ENCODE assay signal across 8 mouse cellular contexts in genomic region chr5:112607867-112608516, GRCm38 (mm10). TPM values are rescaled to one million over a fixed set of nuclear protein-coding genes. Genes with fewer than 3 reads are reported as not detected.
DNase-seq lines count a peak whose midpoint lies in the region; ATAC-seq and TF ChIP-seq lines count a peak whose summit lies in the region.
"Had no signal": no experiment of that assay in that cellular context is flagged by ENCODE, and none has a peak within 500 bp of the region (broad histone marks: within the 10 kb centered on the region; RNA-seq: fewer than 3 reads in every experiment).

No protein-coding gene starts in this region.

- TF ChIP-seq CTCF in kidney, postnatal 0 days (IDR thresholded peaks at IDR 0.05; ENCODE audit: low read depth), result no peak

- no peak overlapping the region for H3K4me2 ChIP-seq in embryonic facial prominence, embryonic 14.5 days (ENCODE audit: low read depth, low read length)
- H3K4me2 ChIP-seq in kidney, postnatal 0 days (ENCODE audit: low read length), result no peak overlapping the region
- H3K4me2 ChIP-seq in neural tube, embryonic 15.5 days, result no peak overlapping the region
- H3K4me2 ChIP-seq: limb, embryonic 12.5 days had no signal

- no peaks in the 10 kb centered on the region for H3K27me3 ChIP-seq in embryonic facial prominence, embryonic 14.5 days (replicated peaks; ENCODE audit: control insufficient read depth, insufficient read depth, low read length)
- no peaks in the 10 kb centered on the region for H3K27me3 ChIP-seq in kidney, postnatal 0 days (ENCODE audit: insufficient read depth, low read length)
- H3K27me3 ChIP-seq in neural tube, embryonic 15.5 days (replicated peaks), result no peaks in the 10 kb centered on the region

- peak; percentile 20 for DNase-seq in kidney, adult 9 months
- no peak for DNase-seq in kidney, adult 18-20 months
- DNase-seq in embryonic facial prominence, embryonic 14.5 days (ENCODE audit: low spot score), result peak; percentile 90
- DNase-seq in kidney, postnatal 0 days (ENCODE audit: low spot score), result peak; percentile 70
- DNase-seq in frontal cortex, adult 2 months (ENCODE audit: extremely low spot score in 1 of 2, low spot score in 1 of 2), result no peak
- no peak for DNase-seq in embryo, embryonic 11 days

- 25% methylated on average over 9 of the region's 9 CpGs for WGBS in embryonic facial prominence, embryonic 14.5 days
- 19% methylated on average over 9 of the region's 9 CpGs for WGBS in kidney, postnatal 0 days
- WGBS in neural tube, embryonic 15.5 days, result 27% methylated on average over 9 of the region's 9 CpGs

- H3K27ac ChIP-seq in embryonic facial prominence, embryonic 14.5 days (replicated peaks; ENCODE audit: low read depth, low read length), result peak overlapping the region; percentile 44; the same call in 1 of the 2 replicates
- H3K27ac ChIP-seq in kidney, postnatal 0 days, result no peak overlapping the region
- H3K27ac ChIP-seq in neural tube, embryonic 15.5 days (replicated peaks), result 0 out of 2 replicates have a peak overlapping the region, but pooled peaks have one; percentile 13
- H3K27ac ChIP-seq: limb, embryonic 12.5 days had no signal

- no peaks in the 10 kb centered on the region for H3K36me3 ChIP-seq in embryonic facial prominence, embryonic 14.5 days (ENCODE audit: control insufficient read depth, insufficient read depth, low read length)
- no peaks in the 10 kb centered on the region for H3K36me3 ChIP-seq in kidney, postnatal 0 days (ENCODE audit: insufficient read depth, low read length)
- no peaks in the 10 kb centered on the region for H3K36me3 ChIP-seq in neural tube, embryonic 15.5 days
- H3K36me3 ChIP-seq: limb, embryonic 12.5 days had no signal

- H3K9ac ChIP-seq in embryonic facial prominence, embryonic 14.5 days (ENCODE audit: low read depth, low read length), result no peak overlapping the region
- no peak overlapping the region for H3K9ac ChIP-seq in kidney, postnatal 0 days (ENCODE audit: low read depth, low read length)
- H3K9ac ChIP-seq in neural tube, embryonic 15.5 days (replicated peaks), result no peak overlapping the region
- H3K9ac ChIP-seq: limb, embryonic 12.5 days had no signal

- H3K9me3 ChIP-seq in embryonic facial prominence, embryonic 14.5 days (ENCODE audit: control insufficient read depth, low read length), result no peaks in the 10 kb centered on the region
- no peaks in the 10 kb centered on the region for H3K9me3 ChIP-seq in kidney, postnatal 0 days (replicated peaks; ENCODE audit: low read length)
- H3K9me3 ChIP-seq in neural tube, embryonic 15.5 days (replicated peaks), result no peaks in the 10 kb centered on the region
- H3K9me3 ChIP-seq: limb, embryonic 12.5 days had no signal

- H3K4me3 ChIP-seq in embryonic facial prominence, embryonic 14.5 days (ENCODE audit: low read depth, low read length), result no peak overlapping the region
- H3K4me3 ChIP-seq in kidney, postnatal 0 days (replicated peaks; ENCODE audit: low read depth, low read length), result no peak overlapping the region
- no peak overlapping the region for H3K4me3 ChIP-seq in neural tube, embryonic 15.5 days (replicated peaks)
- H3K4me3 ChIP-seq: limb, embryonic 12.5 days had no signal

- H3K4me1 ChIP-seq in embryonic facial prominence, embryonic 14.5 days (ENCODE audit: control insufficient read depth, insufficient read depth, low read length), result peaks cover 21% of the 10 kb centered on the region
- 0 out of 2 replicates have a peak, but pooled peaks cover 6% of the 10 kb centered on the region for H3K4me1 ChIP-seq in kidney, postnatal 0 days (replicated peaks; ENCODE audit: insufficient read depth, low read length)
- H3K4me1 ChIP-seq in neural tube, embryonic 15.5 days, result peaks cover 45% of the 10 kb centered on the region

- peak; percentile 65 for ATAC-seq in embryonic facial prominence, embryonic 14.5 days (ENCODE audit: low read depth)
- no peak; the same call in 1 of the 2 replicates for ATAC-seq in kidney, postnatal 0 days (replicated peaks; ENCODE audit: low FRiP score, low read depth)
- ATAC-seq in neural tube, embryonic 15.5 days (ENCODE audit: low FRiP score), result no peak

RNA-seq across cellular contexts. Expression of gene Sez6l, which starts 31.0 kb away (rescaled TPM):
- polyA plus RNA-seq in embryonic facial prominence, embryonic 14.5 days (2014; fragmentation: Nextera tagmentation; extraction: Ambion mirVana), result 0.82 and 1.2 TPM in 2 replicates
- polyA plus RNA-seq in kidney, postnatal 0 days (2015; fragmentation: Nextera tagmentation; extraction: Ambion mirVana), result 0.28 and 0.37 TPM in 2 replicates
- polyA plus RNA-seq in neural tube, embryonic 15.5 days (2015; fragmentation: Nextera tagmentation; extraction: Ambion mirVana), result 26.7 and 32.5 TPM in 2 replicates
- 82.2 and 82.5 TPM in 2 replicates for polyA plus RNA-seq in frontal cortex, adult 2 months (2012; rRNA removed)

Comparison
In these comparisons a context has a peak if more than half of its experiments do, and no peak if none do; other contexts are left out.
1. DNase-seq: peak in kidney, adult 9 months (single experiment), embryonic facial prominence, embryonic 14.5 days (single experiment) and kidney, postnatal 0 days (single experiment); none in kidney, adult 18-20 months (single experiment), frontal cortex, adult 2 months (0 of 2) and embryo, embryonic 11 days (single experiment).
2. RNA of gene Sez6l, which starts 31.0 kb away (polyA plus RNA-seq): 82.2 to 82.5 TPM in frontal cortex, adult 2 months and 26.7 to 32.5 TPM in neural tube, embryonic 15.5 days; 0.82 to 1.2 TPM in embryonic facial prominence, embryonic 14.5 days and 0.28 to 0.37 TPM in kidney, postnatal 0 days; every median in the first group is over 10 times any median in the second.